Mouse (Mus musculus) stomach, embryonic 15.5 days (tissue): Measurements from ENCODE around the gene Wdr89. TPM values are rescaled to one million over a fixed set of nuclear protein-coding genes. Genes with fewer than 3 reads are reported as not detected.
"Not testable (repeated sequence)": the region's sequence is repeated elsewhere in the genome, so short reads cannot be mapped to it uniquely, and the experiment has no call there.

Experiments used
- ATAC-seq: fragments of 200-750 bp; cut with Nextera tagmentation; 2 replicates; pipeline ENCODE4 v1.8.0; 2017; ENCODE audit warnings: low read depth, moderate number of reproducible peaks, moderate TSS enrichment; ENCODE audit not compliant: insufficient read depth, low FRiP score
- H3K27ac ChIP-seq: fragments of 300-500 bp; sonication (generic); 2 replicates; pipeline ENCODE4 v1.5.1; 2015; ENCODE audit warnings: mild to moderate bottlenecking, inconsistent platforms
- H3K27me3 ChIP-seq: fragments of 300-500 bp; sonication (generic); replicated peaks from 2 replicates; pipeline ENCODE4 v1.6.1; 2015; ENCODE audit warnings: inconsistent platforms
- H3K36me3 ChIP-seq: fragments of 300-500 bp; sonication (generic); 2 replicates; pipeline ENCODE4 v1.6.1; 2015; ENCODE audit warnings: inconsistent platforms
- H3K4me1 ChIP-seq: fragments of 300-500 bp; sonication (generic); 2 replicates; pipeline ENCODE4 v1.6.1; 2015; ENCODE audit warnings: inconsistent platforms
- H3K4me2 ChIP-seq: fragments of 300-500 bp; sonication (generic); 2 replicates; pipeline ENCODE4 v1.6.1; 2015; ENCODE audit warnings: mild to moderate bottlenecking, inconsistent platforms
- H3K4me3 ChIP-seq: fragments of 300-500 bp; sonication (generic); replicated peaks from 2 replicates; pipeline ENCODE4 v1.5.1; 2015; ENCODE audit warnings: inconsistent platforms
- H3K9ac ChIP-seq: fragments of 300-500 bp; sonication (generic); 2 replicates; pipeline ENCODE4 v1.6.1; 2015; ENCODE audit warnings: inconsistent platforms
- H3K9me3 ChIP-seq: fragments of 300-500 bp; sonication (generic); 2 replicates; pipeline ENCODE4 v1.6.1; 2016; ENCODE audit warnings: inconsistent platforms
- WGBS: fragments of 180-500 bp; shearing (Covaris S2); methylation state at CpG from one replicate; pipeline ENCODE4 v1.1.7; 2015; 5-methylcytosine and 5-hydroxymethylcytosine counted together
- polyA plus RNA-seq: library from polyadenylated mRNA; unstranded; fragments of >200 nt; fragmentation: Nextera tagmentation; extraction: Ambion mirVana; gene quantifications from 2 replicates; pipeline ENCODE4 v1.2.1, GENCODE M21; 2015

The Wdr89 gene
- 10.8 and 16.8 TPM in 2 replicates for polyA plus RNA-seq

DNA sequence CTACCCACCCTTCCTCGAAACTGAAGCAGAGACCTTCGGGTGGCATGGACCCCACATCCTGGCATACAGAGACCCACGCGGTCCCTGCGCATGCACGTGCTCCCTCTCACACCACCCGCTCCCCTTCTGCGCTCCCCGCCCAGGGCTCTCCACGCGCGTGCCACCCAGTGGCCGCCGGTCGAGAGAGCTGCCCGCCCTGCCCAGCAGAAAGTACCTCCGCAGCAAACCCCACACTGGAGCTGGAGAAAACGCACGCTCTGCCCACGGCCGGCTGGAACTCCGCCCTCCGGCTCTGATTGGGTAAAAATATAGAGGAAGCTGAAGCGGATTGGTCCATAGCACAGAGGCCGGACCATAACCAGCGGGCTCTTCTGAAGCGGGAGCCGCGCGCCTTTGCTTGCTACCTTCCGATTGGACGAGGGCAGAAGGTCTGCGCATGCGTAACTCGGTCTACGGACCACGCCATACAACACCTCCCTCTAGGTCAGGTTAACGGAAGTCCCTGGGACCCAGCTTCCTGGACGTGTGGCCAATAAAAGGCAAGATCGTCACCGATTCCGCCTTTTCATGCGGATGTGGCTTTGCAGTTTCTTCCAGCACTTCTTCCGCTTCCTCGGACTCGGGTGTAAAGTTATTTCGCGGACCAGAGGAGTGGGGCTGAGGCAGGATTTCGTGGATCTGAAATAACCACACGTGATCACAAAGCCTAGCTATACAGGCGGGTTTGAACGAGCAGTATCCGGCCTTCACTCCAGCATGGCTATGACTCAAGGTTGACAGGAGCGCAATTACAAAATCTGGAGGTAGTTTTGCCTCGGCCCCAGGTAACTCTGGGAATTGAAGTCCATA lies at the start of gene Wdr89:
TSS of gene Wdr89 (minus strand) at position 280 of the 849 bp plus-strand sequence.
- Histone ChIP-seq H3K36me3 (no peaks in the 10 kb centered on the region), H3K4me1 (peaks cover 6% of the 10 kb centered on the region; the same call in 1 of the 2 replicates), H3K9me3 (no peaks in the 10 kb centered on the region), H3K27ac (peak within 1 kb of the TSS; percentile 91), H3K4me3 (peak within 1 kb of the TSS; percentile 64), H3K9ac (peak within 1 kb of the TSS; percentile 53), H3K4me2 (peak within 1 kb of the TSS; percentile 80), H3K27me3 (no peaks in the 10 kb centered on the region)
- peak; percentile 99 for ATAC-seq
- under 1% methylated on average over 55 of the region's 55 CpGs for WGBS

DNA sequence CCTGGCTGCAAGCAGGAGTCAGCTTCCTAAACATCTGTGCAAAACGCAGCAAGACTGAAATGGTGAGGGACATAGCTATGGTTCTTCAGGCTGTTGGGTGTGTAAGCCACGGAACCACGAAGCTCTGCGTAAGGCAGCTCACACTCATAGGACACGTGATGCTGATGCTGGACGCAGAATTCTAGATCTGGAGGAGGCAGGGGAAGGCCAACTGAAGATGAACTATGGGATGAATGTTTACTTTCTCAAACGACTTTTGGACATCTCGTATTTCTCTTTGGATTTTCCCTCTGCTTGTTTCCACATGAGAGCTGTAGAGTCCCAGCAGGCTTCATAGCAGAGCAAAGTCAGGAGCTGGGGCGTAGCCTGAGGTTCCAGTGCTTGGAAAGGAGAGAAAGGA lies 44.3 kb upstream of the Wdr89 start:
- Histone ChIP-seq H3K4me3 (no peak overlapping the region), H3K36me3 (no peaks in the 10 kb centered on the region), H3K27ac (no peak overlapping the region), H3K9ac (no peak overlapping the region), H3K27me3 (no peaks in the 10 kb centered on the region), H3K4me2 (no peak overlapping the region), H3K4me1 (no peaks in the 10 kb centered on the region), H3K9me3 (no peaks in the 10 kb centered on the region)
- ATAC-seq, result no peak
- WGBS, result 62% methylated on average over 9 of the region's 9 CpGs

DNA sequence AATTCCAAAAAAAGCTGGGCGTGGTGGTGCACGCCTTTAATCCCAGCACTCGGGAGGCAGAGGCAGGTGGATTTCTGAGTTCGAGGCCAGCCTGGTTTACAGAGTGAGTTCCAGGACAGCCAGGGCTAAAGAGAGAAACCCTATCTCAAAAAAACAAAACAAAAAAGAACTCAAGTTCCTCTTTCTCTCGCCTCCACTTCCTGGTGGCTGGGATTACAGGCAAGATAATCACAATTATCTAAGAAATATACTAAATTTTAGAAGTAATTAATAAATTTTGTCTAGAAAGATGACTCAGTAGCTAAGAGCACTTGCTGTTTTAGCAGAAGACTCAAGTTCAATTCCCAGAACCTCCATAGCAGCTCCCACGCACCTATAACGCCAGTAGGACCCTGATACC lies 43.6 kb upstream of the Wdr89 start:
- not testable (repeated sequence) for H3K4me1 ChIP-seq, H3K9ac ChIP-seq, H3K4me3 ChIP-seq, H3K27ac ChIP-seq, H3K4me2 ChIP-seq, H3K27me3 ChIP-seq, H3K36me3 ChIP-seq, H3K9me3 ChIP-seq, ATAC-seq
- WGBS, result 88% methylated on average over 7 of the region's 7 CpGs

DNA sequence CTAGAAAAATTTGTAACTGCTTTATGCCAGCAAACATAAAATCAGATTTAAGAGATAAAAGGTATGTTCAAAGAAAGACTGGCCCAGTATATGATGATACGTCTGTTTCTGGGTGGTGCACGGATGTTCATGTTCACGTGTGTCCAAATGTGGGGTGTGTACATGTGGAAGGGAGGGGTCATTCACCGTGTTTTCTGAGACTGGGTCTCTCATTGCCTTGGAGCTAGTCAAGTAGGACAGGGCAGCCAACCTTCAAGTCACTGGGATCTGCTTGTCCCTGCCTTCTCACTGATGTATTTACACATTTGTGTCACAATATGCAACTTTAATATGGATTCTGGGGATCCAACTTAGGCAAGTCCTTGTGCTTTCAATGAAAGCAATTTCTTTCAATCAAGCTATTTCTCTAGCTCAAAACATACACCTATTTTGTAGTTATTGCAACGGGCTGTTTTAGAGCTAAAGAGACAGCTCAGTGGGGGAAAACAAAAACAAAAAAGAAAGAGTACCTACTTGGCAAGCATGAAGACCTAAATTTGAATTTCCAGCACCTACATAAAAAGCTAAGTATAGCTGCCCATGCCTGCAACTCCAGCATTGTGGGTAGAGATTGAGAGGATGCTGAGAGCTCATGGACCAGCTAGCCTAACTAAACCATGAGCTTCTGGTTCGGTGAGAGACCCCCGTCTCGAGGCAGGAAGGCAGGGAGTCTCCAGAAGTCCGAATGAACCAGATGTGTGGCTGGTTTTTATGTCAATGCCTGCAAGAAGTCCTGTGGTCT lies 41.4 kb upstream of the Wdr89 start:
- Histone ChIP-seq H3K27ac (no peak overlapping the region), H3K27me3 (no peaks in the 10 kb centered on the region), H3K9me3 (no peaks in the 10 kb centered on the region), H3K4me1 (no peaks in the 10 kb centered on the region), H3K4me2 (no peak overlapping the region), H3K36me3 (no peaks in the 10 kb centered on the region), H3K4me3 (no peak overlapping the region), H3K9ac (no peak overlapping the region)
- ATAC-seq, result no peak
- WGBS, result 89% methylated on average over 9 of the region's 9 CpGs

DNA sequence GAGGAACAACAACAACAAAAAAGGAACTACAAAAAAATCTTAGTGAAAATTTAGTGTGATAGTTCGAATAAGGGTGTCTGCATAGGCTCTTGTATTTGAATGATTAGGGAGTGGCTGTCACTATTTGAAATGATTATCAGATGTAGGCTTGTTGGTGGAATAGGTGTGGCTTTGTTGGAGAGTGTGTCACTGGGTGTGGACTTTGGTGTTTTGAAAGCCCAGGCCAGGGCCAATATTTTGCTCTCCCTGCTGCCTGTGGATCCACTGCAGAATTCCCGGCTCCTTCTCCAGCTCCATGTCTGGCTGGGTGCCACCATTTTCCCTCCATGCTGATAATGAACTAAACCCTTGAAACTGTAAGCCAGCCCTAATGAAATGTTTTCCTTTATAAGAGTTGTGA lies 40.2 kb upstream of the Wdr89 start:
- no peak overlapping the region for H3K27ac ChIP-seq
- no peaks in the 10 kb centered on the region for H3K4me1 ChIP-seq
- no peak overlapping the region for H3K9ac ChIP-seq
- WGBS, result 70% methylated on average over 2 of the region's 2 CpGs
- H3K9me3 ChIP-seq, result no peaks in the 10 kb centered on the region
- H3K27me3 ChIP-seq, result no peaks in the 10 kb centered on the region
- no peaks in the 10 kb centered on the region for H3K36me3 ChIP-seq
- H3K4me3 ChIP-seq, result no peak overlapping the region
- peak; percentile 20; the same call in 1 of the 2 replicates for ATAC-seq
- H3K4me2 ChIP-seq, result no peak overlapping the region

DNA sequence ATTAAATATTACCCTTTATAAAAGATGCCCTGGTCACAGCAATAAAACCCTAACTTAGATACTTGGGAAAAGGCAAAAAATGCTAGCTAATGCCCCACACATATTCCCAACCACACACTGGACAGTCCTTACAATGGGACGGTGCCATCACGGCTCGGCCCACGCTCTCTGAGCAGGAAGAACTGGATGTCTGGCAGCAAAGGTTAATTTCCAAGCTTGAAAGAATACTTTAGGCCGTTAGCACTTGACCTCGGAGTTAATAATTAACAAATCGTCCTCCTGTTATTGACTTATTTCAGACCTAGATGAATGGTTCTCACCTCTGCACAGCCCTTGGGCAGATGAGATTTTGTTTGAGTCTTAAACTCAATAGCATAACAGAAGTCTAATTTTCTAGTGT lies 37.3 kb upstream of the Wdr89 start:
- H3K4me3 ChIP-seq, result no peak overlapping the region
- WGBS, result 78% methylated on average over 7 of the region's 7 CpGs
- ATAC-seq, result peak; percentile 53; the same call in 1 of the 2 replicates
- H3K9me3 ChIP-seq, result no peaks in the 10 kb centered on the region
- no peak overlapping the region for H3K4me2 ChIP-seq
- no peak overlapping the region; the same call in 1 of the 2 replicates for H3K27ac ChIP-seq
- H3K4me1 ChIP-seq, result no peaks in the 10 kb centered on the region
- H3K36me3 ChIP-seq, result no peaks in the 10 kb centered on the region
- H3K27me3 ChIP-seq, result no peaks in the 10 kb centered on the region
- no peak overlapping the region for H3K9ac ChIP-seq

DNA sequence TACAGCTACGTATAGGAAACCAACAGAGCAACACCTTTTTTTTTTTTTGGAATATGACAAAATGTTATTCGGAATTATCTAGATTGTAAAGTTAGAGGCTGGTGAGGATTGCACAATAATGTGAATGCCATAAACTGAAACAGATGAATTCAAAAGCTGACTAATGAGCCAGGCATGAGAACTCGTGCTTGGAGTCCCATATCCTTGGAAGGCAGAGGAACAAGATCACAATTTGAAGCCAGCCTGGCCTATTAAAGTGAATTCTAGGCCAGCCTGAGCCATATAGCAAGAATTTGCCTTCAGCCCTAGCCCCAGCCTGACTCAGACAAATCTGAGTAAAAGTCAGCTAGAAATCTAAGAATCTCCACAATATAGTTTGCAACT lies 33.4 kb upstream of the Wdr89 start:
- Histone ChIP-seq H3K36me3 (no peaks in the 10 kb centered on the region), H3K9ac (no peak overlapping the region), H3K27me3 (no peaks in the 10 kb centered on the region), H3K4me3 (no peak overlapping the region), H3K4me2 (no peak overlapping the region), H3K9me3 (no peaks in the 10 kb centered on the region), H3K4me1 (no peaks in the 10 kb centered on the region), H3K27ac (no peak overlapping the region)
- no peak for ATAC-seq
- 80% methylated on average over 3 of the region's 3 CpGs for WGBS

DNA sequence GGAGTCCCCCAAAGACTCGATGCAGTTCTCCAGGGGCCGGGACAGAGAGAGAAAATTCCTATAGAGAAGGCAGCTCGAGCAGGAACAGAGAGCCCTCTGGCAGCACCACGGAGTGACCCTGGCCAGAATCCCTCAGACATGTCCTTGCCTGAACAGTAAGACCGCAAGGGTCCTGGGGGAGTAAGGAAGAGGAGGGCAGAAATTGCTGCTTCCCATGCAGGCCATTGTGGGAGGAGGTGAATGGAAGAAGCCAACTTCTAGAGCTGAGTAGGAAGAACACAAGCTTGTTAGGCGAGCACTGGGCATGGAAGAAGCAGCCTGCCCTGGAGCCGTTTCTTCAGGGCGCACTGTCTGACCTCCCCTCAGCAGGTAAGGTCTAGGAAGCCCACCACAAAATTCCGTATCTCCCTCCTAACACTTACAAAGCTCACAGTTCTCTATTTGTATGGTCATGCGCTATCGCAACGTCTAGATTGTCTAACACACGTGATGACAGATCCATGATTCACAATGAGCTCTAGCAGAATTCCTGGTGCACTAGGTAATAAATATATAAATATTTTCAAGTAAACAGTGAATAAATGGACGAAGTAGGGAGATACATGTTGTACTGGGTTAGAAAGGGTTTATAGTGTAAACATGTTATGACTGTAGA lies 32.9 kb upstream of the Wdr89 start:
- Histone ChIP-seq H3K27ac (no peak overlapping the region), H3K4me3 (no peak overlapping the region; the same call in 1 of the 2 replicates), H3K36me3 (no peaks in the 10 kb centered on the region), H3K27me3 (no peaks in the 10 kb centered on the region), H3K9ac (no peak overlapping the region), H3K4me2 (peak overlapping the region; percentile 40), H3K4me1 (no peaks in the 10 kb centered on the region), H3K9me3 (no peaks in the 10 kb centered on the region)
- WGBS, result 67% methylated on average over 14 of the region's 14 CpGs
- no peak for ATAC-seq

DNA sequence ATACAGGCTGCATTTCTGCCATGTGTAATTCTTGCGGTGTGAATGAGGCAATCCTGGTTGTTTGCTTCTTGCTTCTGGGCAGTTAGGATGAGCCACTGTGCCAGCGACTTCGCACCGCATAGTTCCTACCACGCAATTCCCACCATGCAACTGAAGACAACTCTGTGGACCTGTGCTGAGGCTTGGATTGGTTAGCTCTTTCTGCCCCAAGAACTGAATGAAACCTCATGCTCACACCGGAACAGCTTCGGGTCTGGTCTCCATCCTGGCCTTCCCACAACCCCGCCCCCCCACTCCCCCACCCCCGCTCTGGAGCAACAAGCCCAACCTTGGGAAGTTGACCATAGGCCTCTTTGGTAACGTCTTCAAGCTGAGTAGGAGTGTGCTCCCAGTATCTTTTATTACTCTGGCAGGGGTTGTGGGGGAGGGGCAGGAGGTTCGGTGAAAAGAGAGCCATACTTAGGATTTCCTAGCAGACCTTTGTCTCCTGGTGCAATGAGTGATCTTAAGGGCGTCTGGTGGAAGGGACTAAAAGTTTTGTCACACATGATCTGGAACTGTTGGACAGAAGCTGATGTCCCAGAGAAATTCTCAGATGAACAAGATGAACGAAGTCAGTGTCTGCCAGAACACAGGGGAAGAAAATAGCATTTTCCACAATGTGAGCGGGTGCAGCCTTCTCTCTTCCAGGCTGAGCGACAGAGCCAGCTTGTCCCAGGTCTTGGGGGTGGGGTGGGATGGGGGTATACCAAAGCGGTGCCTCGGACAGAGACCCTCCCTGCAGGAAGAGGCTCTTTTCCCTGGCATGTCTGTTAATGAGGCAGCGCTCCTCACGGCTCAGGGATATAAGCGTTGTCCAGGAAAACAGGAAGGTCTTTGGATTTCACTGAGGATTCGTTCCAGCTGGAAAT lies 32.1 kb upstream of the Wdr89 start:
- H3K27me3 ChIP-seq, result no peaks in the 10 kb centered on the region
- 34% methylated on average over 21 of the region's 21 CpGs for WGBS
- H3K4me2 ChIP-seq, result peak overlapping the region; percentile 40
- ATAC-seq, result peak; percentile 53; the same call in 1 of the 2 replicates
- H3K4me3 ChIP-seq, result no peak overlapping the region; the same call in 1 of the 2 replicates
- no peaks in the 10 kb centered on the region for H3K4me1 ChIP-seq
- no peaks in the 10 kb centered on the region for H3K36me3 ChIP-seq
- no peak overlapping the region for H3K9ac ChIP-seq
- no peaks in the 10 kb centered on the region for H3K9me3 ChIP-seq
- H3K27ac ChIP-seq, result no peak overlapping the region

DNA sequence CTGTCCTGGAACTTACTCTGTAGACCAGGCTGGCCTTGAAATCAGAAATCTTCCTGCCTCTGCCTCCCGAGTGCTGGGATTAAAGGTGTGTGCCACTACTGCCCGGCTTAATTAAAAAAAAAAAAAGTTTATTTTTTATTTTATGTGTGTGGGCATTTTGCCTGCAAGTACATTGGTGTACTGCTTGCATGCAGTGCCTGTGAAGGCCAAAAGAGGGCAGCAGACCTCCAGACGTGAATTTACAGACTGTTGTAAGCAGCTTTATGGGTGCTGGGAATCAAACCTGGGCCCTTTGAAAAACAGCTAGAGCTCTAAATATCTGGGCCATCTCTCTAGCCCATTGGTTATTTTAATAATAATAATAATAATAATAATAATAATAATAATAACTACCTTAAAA lies 29.4 kb upstream of the Wdr89 start:
- Histone ChIP-seq H3K36me3 (no peaks in the 10 kb centered on the region), H3K4me2 (no peak overlapping the region), H3K4me1 (no peaks in the 10 kb centered on the region), H3K9me3 (no peaks in the 10 kb centered on the region), H3K9ac (no peak overlapping the region), H3K27me3 (no peaks in the 10 kb centered on the region), H3K4me3 (no peak overlapping the region), H3K27ac (no peak overlapping the region)
- 93% methylated on average over 3 of the region's 3 CpGs for WGBS
- ATAC-seq, result no peak

DNA sequence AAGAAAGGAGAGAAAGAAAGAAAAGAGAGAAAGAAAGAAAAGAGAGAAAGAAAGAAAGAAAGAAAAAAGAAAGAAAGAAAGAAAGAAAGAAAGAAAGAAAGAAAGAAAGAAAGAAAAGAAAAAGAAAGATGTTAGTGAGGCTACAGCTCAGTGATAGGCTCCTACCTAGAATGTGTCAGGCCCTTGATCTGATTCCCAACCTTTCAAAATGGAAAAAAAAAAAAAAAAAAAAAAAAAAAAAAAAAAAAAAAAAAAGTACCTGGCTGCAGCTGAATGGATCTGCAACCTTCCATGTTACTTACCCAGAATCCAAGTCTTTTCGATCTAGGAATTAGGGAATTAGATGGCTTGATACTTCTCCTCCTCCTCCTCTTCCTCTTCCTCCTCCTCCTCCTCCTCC lies 26.5 kb upstream of the Wdr89 start:
- not testable (repeated sequence) for ATAC-seq, H3K4me1 ChIP-seq, H3K4me3 ChIP-seq, H3K27me3 ChIP-seq, H3K4me2 ChIP-seq, H3K27ac ChIP-seq, H3K9ac ChIP-seq, H3K9me3 ChIP-seq, H3K36me3 ChIP-seq
- WGBS, result 100% methylated on average over 1 of the region's 1 CpGs
